Mouse (Mus musculus) CD4-positive, CD25-positive, alpha-beta regulatory T cell, adult 9 weeks (primary cell): ENCODE results near the gene Cldn2. TPM values are rescaled to one million over a fixed set of nuclear protein-coding genes. Genes with fewer than 3 reads are reported as not detected.

Experiments
- polyA plus RNA-seq: library from polyadenylated mRNA; unstranded; fragments of 100-300 nt; shearing (Covaris generic); gene quantifications from one replicate; pipeline ENCODE4 v1.2.1, GENCODE M21; 2017

The Cldn2 gene
- polyA plus RNA-seq, result not detected

DNA sequence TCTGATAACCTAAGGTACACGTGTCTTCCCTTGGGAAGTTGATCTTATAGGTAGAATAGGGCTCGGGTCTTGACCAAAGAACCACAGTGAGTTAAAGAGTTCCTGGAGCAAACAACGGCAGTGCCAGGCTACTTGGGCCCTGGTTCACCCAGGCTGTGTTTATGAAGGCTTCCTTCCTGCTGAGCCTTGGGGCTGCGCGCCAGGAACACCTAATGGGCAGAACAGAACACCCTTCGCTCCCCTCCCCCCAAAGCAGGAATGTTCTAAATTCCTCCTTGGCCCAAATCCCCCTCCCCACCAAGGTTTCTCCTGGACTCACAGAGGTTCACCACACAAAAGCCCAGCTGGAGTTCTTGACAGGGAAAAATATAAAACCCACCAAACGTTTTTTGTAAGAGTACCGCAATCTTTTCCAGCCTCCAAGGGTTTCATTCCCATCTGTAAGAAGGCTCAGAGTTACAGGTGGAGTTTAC lies at the start of gene Cldn2:
Gene Cldn2, plus strand, starts transcription at position 423 of the 473 bp plus-strand sequence.

DNA sequence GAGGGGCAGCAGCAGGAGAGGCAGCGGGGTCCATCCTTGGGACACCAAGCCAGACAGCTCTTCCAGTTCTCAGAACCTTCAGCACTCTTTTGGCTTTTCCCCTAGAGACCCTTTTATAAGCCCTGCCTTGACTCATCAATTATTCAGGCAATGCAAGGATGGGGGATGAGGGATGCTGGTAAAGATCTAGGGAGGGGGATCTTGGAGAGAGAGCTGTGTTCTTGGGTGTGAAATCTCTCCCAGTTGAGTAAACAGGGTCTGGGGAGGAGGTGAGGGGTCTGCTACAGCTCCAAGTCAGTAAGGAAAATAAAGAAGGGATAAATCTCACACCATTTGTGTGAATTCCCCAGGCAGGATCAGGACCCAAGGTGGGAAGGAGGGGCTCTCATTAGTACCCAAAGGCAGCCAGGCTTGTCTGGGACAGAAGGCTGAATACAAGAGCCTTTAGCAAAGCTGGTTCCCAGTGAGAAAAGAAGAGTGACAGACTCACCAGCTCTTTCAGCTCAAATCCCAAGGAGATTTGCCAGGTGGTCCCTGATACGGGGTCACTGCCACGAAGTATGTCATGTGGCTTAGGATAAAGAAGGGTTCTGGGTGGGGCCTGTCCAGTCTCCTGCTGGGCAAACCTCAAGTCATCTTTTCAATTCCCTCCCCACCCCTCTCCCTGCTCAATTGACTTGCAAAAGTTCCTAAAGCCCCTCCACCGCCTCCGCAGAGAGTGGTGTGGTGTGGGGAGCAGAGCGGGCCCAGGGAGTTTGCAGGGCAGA lies 18.2 kb upstream of the Cldn2 start, which contains the start of gene Ripply1:
Gene Ripply1, minus strand, starts transcription at position 76 of the 767 bp plus-strand sequence.

Other genes starting within 250 kb of the Cldn2 start
- gene Rnf128, start 237.5 kb upstream of the Cldn2 start, polyA plus RNA-seq, result 0.88 TPM
- gene Tbc1d8b, start 115.8 kb upstream of the Cldn2 start, polyA plus RNA-seq, result 12.1 TPM
- gene Gm15013, start 86.3 kb upstream of the Cldn2 start, polyA plus RNA-seq, result 0.81 TPM
- gene Ripply1, start 18.5 kb upstream of the Cldn2 start, polyA plus RNA-seq, result not detected
- gene Morc4, start 70.8 kb downstream of the Cldn2 start, polyA plus RNA-seq, result not detected
- gene Rbm41, start 197.8 kb downstream of the Cldn2 start, polyA plus RNA-seq, result 14.8 TPM